Mouse (Mus musculus) stomach, embryonic 16.5 days (tissue): ENCODE data around the gene Grb7. TPM values are rescaled to one million over a fixed set of nuclear protein-coding genes. Genes with fewer than 3 reads are reported as not detected.

Experiments
- polyA plus RNA-seq: library from polyadenylated mRNA; unstranded; fragments of >200 nt; fragmentation: Nextera tagmentation; extraction: Ambion mirVana; gene quantifications from 2 replicates; pipeline ENCODE4 v1.2.1, GENCODE M21; 2015

Grb7 gene
- polyA plus RNA-seq, 1 experiment from 2014 or later, result 44.3 TPM

Other genes with a start within 250 kb of the Grb7 start
- 7.6 and 7.7 TPM in 2 replicates for gene Cdk12, start 243.3 kb upstream of the Grb7 start, polyA plus RNA-seq
- gene Neurod2, start 116.7 kb upstream of the Grb7 start, polyA plus RNA-seq, result 0.06 TPM in 1 of 2 replicates, not detected in the other
- 18.7 and 20.3 TPM in 2 replicates for gene Ppp1r1b, start 98.0 kb upstream of the Grb7 start, polyA plus RNA-seq
- gene Stard3, start 88.0 kb upstream of the Grb7 start, polyA plus RNA-seq, result 43.9 and 51.8 TPM in 2 replicates
- gene Tcap, start 62.6 kb upstream of the Grb7 start, polyA plus RNA-seq, result 0.57 and 9.3 TPM in 2 replicates
- 0.15 TPM in 1 of 2 replicates, not detected in the other for gene Pnmt, start 59.9 kb upstream of the Grb7 start, polyA plus RNA-seq
- 16.4 and 17.0 TPM in 2 replicates for gene Pgap3, start 45.9 kb upstream of the Grb7 start, polyA plus RNA-seq
- 52.1 and 62.2 TPM in 2 replicates for gene Erbb2, start 33.9 kb upstream of the Grb7 start, polyA plus RNA-seq
- gene Mien1, start 7.4 kb upstream of the Grb7 start, polyA plus RNA-seq, result 152 and 157 TPM in 2 replicates
- gene Ikzf3, start 99.6 kb downstream of the Grb7 start, polyA plus RNA-seq, result 0.31 and 0.54 TPM in 2 replicates
- gene Zpbp2, start 104.7 kb downstream of the Grb7 start, polyA plus RNA-seq, result 0.18 and 0.19 TPM in 2 replicates
- 56.8 and 61.0 TPM in 2 replicates for gene Ormdl3, start 141.0 kb downstream of the Grb7 start, polyA plus RNA-seq
- gene Lrrc3c, start 151.9 kb downstream of the Grb7 start, polyA plus RNA-seq, result not detected in 2 replicates
- gene Gm12355, start 179.3 kb downstream of the Grb7 start, polyA plus RNA-seq, result 0.39 and 1.6 TPM in 2 replicates
- gene Gsdma3, start 180.0 kb downstream of the Grb7 start, polyA plus RNA-seq, result not detected in 2 replicates
- gene Gsdma2, start 200.4 kb downstream of the Grb7 start, polyA plus RNA-seq, result 0.45 and 0.87 TPM in 2 replicates
- 3.7 and 8.3 TPM in 2 replicates for gene Gsdma, start 218.0 kb downstream of the Grb7 start, polyA plus RNA-seq
- 147 and 157 TPM in 2 replicates for gene Psmd3, start 236.2 kb downstream of the Grb7 start, polyA plus RNA-seq